Mouse (Mus musculus): ENCODE measurements around the gene Ccdc186.
"Not testable (repeated sequence)": the region's sequence is repeated elsewhere in the genome, so short reads cannot be mapped to it uniquely, and the experiment has no call there.

Ccdc186 gene

GRCm38 (mm10) chr19:56758311-56758710, 63.7 kb downstream of the Ccdc186 start:
- DNase-seq (ENCODE audit: low read depth, low spot score) = no peak

GRCm38 (mm10) chr19:56756412-56756811, 65.6 kb downstream of the Ccdc186 start:
- DNase-seq (ENCODE audit: low read depth, low spot score) = no peak

GRCm38 (mm10) chr19:56754456-56754855, 67.5 kb downstream of the Ccdc186 start:
- DNase-seq (ENCODE audit: low read depth, low spot score) = not testable (repeated sequence)

GRCm38 (mm10) chr19:56750709-56751108, 71.3 kb downstream of the Ccdc186 start:
- DNase-seq (ENCODE audit: low read depth, low spot score) = no peak

- DNase-seq (ENCODE audit: low read depth, low spot score) = no peak
Measured at GRCm38 (mm10) chr19:56749343-56749742, 72.6 kb downstream of the Ccdc186 start.

- DNase-seq (ENCODE audit: low read depth, low spot score) = no peak
Measured at GRCm38 (mm10) chr19:56747878-56748277, 74.1 kb downstream of the Ccdc186 start.

- no peak for DNase-seq (ENCODE audit: low read depth, low spot score)
Measured at GRCm38 (mm10) chr19:56746618-56747017, 75.4 kb downstream of the Ccdc186 start.

GRCm38 (mm10) chr19:56745528-56745927, 76.5 kb downstream of the Ccdc186 start:
- no peak for DNase-seq (ENCODE audit: low read depth, low spot score)

- DNase-seq (ENCODE audit: low read depth, low spot score) = no peak
Measured at GRCm38 (mm10) chr19:56745061-56745460, 76.9 kb downstream of the Ccdc186 start.
